Mouse (Mus musculus): ENCODE data around the gene Arl6. TPM values are rescaled to one million over a fixed set of nuclear protein-coding genes. Genes with fewer than 3 reads are reported as not detected.

The Arl6 gene
- polyA plus RNA-seq, 1 experiment from 2014 or later = 2.6 TPM

GRCm38 (mm10) chr16:59573961-59574360 is 65.2 kb downstream of the Arl6 start:
- 75% methylated on average over 11 of the region's 11 CpGs for WGBS (ENCODE audit: insufficient replicate concordance)
- Histone ChIP-seq H3K27me3 (ENCODE audit: control insufficient read depth, insufficient read depth, low read depth, low read length) (no peaks in the 10 kb centered on the region), H3K36me3 (ENCODE audit: control insufficient read depth, insufficient read depth) (no peaks in the 10 kb centered on the region), H3K4me1 (ENCODE audit: control insufficient read depth, low read depth, low read length) (no peaks in the 10 kb centered on the region), H3K27ac (ENCODE audit: low read length) (no peak overlapping the region), H3K9ac (ENCODE audit: low read depth, low read length) (no peak overlapping the region), H3K4me3 (ENCODE audit: low read depth, low read length) (no peak overlapping the region), H3K4me2 (ENCODE audit: low read depth, low read length) (no peak overlapping the region), H3K9me3 (replicated peaks; ENCODE audit: control insufficient read depth, low read length) (no peaks in the 10 kb centered on the region)
- ATAC-seq (ENCODE audit: low read depth) = no peak

- no peak for ATAC-seq (ENCODE audit: low read depth)
- Histone ChIP-seq H3K36me3 (ENCODE audit: control insufficient read depth, insufficient read depth) (no peaks in the 10 kb centered on the region), H3K4me3 (ENCODE audit: low read depth, low read length) (no peak overlapping the region), H3K9me3 (replicated peaks; ENCODE audit: control insufficient read depth, low read length) (no peaks in the 10 kb centered on the region), H3K4me2 (ENCODE audit: low read depth, low read length) (no peak overlapping the region), H3K4me1 (ENCODE audit: control insufficient read depth, low read depth, low read length) (no peaks in the 10 kb centered on the region), H3K27me3 (ENCODE audit: control insufficient read depth, insufficient read depth, low read depth, low read length) (no peaks in the 10 kb centered on the region), H3K9ac (ENCODE audit: low read depth, low read length) (no peak overlapping the region), H3K27ac (ENCODE audit: low read length) (no peak overlapping the region)
- WGBS (ENCODE audit: insufficient replicate concordance) = 62% methylated on average over 3 of the region's 3 CpGs
Measured at GRCm38 (mm10) chr16:59572685-59573084, 66.5 kb downstream of the Arl6 start.

- Histone ChIP-seq H3K27me3 (ENCODE audit: control insufficient read depth, insufficient read depth, low read depth, low read length) (no peaks in the 10 kb centered on the region), H3K4me3 (ENCODE audit: low read depth, low read length) (no peak overlapping the region), H3K36me3 (ENCODE audit: control insufficient read depth, insufficient read depth) (no peaks in the 10 kb centered on the region), H3K4me1 (ENCODE audit: control insufficient read depth, low read depth, low read length) (no peaks in the 10 kb centered on the region), H3K9ac (ENCODE audit: low read depth, low read length) (no peak overlapping the region), H3K27ac (ENCODE audit: low read length) (no peak overlapping the region), H3K9me3 (replicated peaks; ENCODE audit: control insufficient read depth, low read length) (no peaks in the 10 kb centered on the region), H3K4me2 (ENCODE audit: low read depth, low read length) (no peak overlapping the region)
- no peak for ATAC-seq (ENCODE audit: low read depth)
- 74% methylated on average over 8 of the region's 8 CpGs for WGBS (ENCODE audit: insufficient replicate concordance)
Measured at GRCm38 (mm10) chr16:59570807-59571206, 68.4 kb downstream of the Arl6 start.

GRCm38 (mm10) chr16:59569837-59570236 is 69.4 kb downstream of the Arl6 start:
- H3K9ac ChIP-seq (ENCODE audit: low read depth, low read length) = no peak overlapping the region
- H3K9me3 ChIP-seq (replicated peaks; ENCODE audit: control insufficient read depth, low read length) = no peaks in the 10 kb centered on the region
- no peak overlapping the region for H3K27ac ChIP-seq (ENCODE audit: low read length)
- no peak for ATAC-seq (ENCODE audit: low read depth)
- WGBS (ENCODE audit: insufficient replicate concordance) = 68% methylated on average over 8 of the region's 8 CpGs
- no peaks in the 10 kb centered on the region for H3K36me3 ChIP-seq (ENCODE audit: control insufficient read depth, insufficient read depth)
- H3K27me3 ChIP-seq (ENCODE audit: control insufficient read depth, insufficient read depth, low read depth, low read length) = no peaks in the 10 kb centered on the region
- no peak overlapping the region for H3K4me3 ChIP-seq (ENCODE audit: low read depth, low read length)
- no peak overlapping the region for H3K4me2 ChIP-seq (ENCODE audit: low read depth, low read length)
- no peaks in the 10 kb centered on the region for H3K4me1 ChIP-seq (ENCODE audit: control insufficient read depth, low read depth, low read length)

GRCm38 (mm10) chr16:59567721-59568381 is 71.3 kb downstream of the Arl6 start:
- H3K27ac ChIP-seq (ENCODE audit: low read length) = no peak overlapping the region
- H3K9ac ChIP-seq (ENCODE audit: low read depth, low read length) = no peak overlapping the region
- WGBS (ENCODE audit: insufficient replicate concordance) = 41% methylated on average over 8 of the region's 10 CpGs
- H3K4me3 ChIP-seq (ENCODE audit: low read depth, low read length) = no peak overlapping the region
- H3K27me3 ChIP-seq (ENCODE audit: control insufficient read depth, insufficient read depth, low read depth, low read length) = no peaks in the 10 kb centered on the region
- no peaks in the 10 kb centered on the region for H3K9me3 ChIP-seq (replicated peaks; ENCODE audit: control insufficient read depth, low read length)
- no peaks in the 10 kb centered on the region for H3K36me3 ChIP-seq (ENCODE audit: control insufficient read depth, insufficient read depth)
- no peaks in the 10 kb centered on the region for H3K4me1 ChIP-seq (ENCODE audit: control insufficient read depth, low read depth, low read length)
- ATAC-seq (ENCODE audit: low read depth) = no peak
- no peak overlapping the region for H3K4me2 ChIP-seq (ENCODE audit: low read depth, low read length)

GRCm38 (mm10) chr16:59566437-59566836 is 72.8 kb downstream of the Arl6 start:
- ATAC-seq (ENCODE audit: low read depth) = no peak

GRCm38 (mm10) chr16:59565631-59566030 is 73.6 kb downstream of the Arl6 start:
- Histone ChIP-seq H3K9ac (ENCODE audit: low read depth, low read length) (no peak overlapping the region), H3K27me3 (ENCODE audit: control insufficient read depth, insufficient read depth, low read depth, low read length) (no peaks in the 10 kb centered on the region), H3K27ac (ENCODE audit: low read length) (no peak overlapping the region), H3K4me3 (ENCODE audit: low read depth, low read length) (no peak overlapping the region), H3K4me1 (ENCODE audit: control insufficient read depth, low read depth, low read length) (no peaks in the 10 kb centered on the region), H3K36me3 (ENCODE audit: control insufficient read depth, insufficient read depth) (no peaks in the 10 kb centered on the region), H3K4me2 (ENCODE audit: low read depth, low read length) (no peak overlapping the region), H3K9me3 (replicated peaks; ENCODE audit: control insufficient read depth, low read length) (no peaks in the 10 kb centered on the region)
- WGBS (ENCODE audit: insufficient replicate concordance) = 72% methylated on average over 2 of the region's 2 CpGs
- ATAC-seq (ENCODE audit: low read depth) = no peak

More at GRCm38 (mm10) chr16:59566437-59566836, 72.8 kb downstream of the Arl6 start:
- Histone ChIP-seq H3K27ac (ENCODE audit: low read length) (no peak overlapping the region), H3K27me3 (ENCODE audit: control insufficient read depth, insufficient read depth, low read depth, low read length) (no peaks in the 10 kb centered on the region), H3K4me2 (ENCODE audit: low read depth, low read length) (no peak overlapping the region), H3K4me3 (ENCODE audit: low read depth, low read length) (no peak overlapping the region), H3K36me3 (ENCODE audit: control insufficient read depth, insufficient read depth) (no peaks in the 10 kb centered on the region), H3K4me1 (ENCODE audit: control insufficient read depth, low read depth, low read length) (no peaks in the 10 kb centered on the region), H3K9ac (ENCODE audit: low read depth, low read length) (no peak overlapping the region), H3K9me3 (replicated peaks; ENCODE audit: control insufficient read depth, low read length) (no peaks in the 10 kb centered on the region)
- WGBS (ENCODE audit: insufficient replicate concordance) = 71% methylated on average over 4 of the region's 4 CpGs

- ATAC-seq (ENCODE audit: low read depth) = no peak
- H3K4me1 ChIP-seq (ENCODE audit: control insufficient read depth, low read depth, low read length) = no peaks in the 10 kb centered on the region
- H3K36me3 ChIP-seq (ENCODE audit: control insufficient read depth, insufficient read depth) = no peaks in the 10 kb centered on the region
- H3K27me3 ChIP-seq (ENCODE audit: control insufficient read depth, insufficient read depth, low read depth, low read length) = no peaks in the 10 kb centered on the region
- no peak overlapping the region for H3K4me3 ChIP-seq (ENCODE audit: low read depth, low read length)
- no peaks in the 10 kb centered on the region for H3K9me3 ChIP-seq (replicated peaks; ENCODE audit: control insufficient read depth, low read length)
- H3K4me2 ChIP-seq (ENCODE audit: low read depth, low read length) = no peak overlapping the region
- H3K27ac ChIP-seq (ENCODE audit: low read length) = no peak overlapping the region
- 63% methylated on average over 5 of the region's 5 CpGs for WGBS (ENCODE audit: insufficient replicate concordance)
- no peak overlapping the region for H3K9ac ChIP-seq (ENCODE audit: low read depth, low read length)
Measured at GRCm38 (mm10) chr16:59564025-59564424, 75.2 kb downstream of the Arl6 start.
